Mouse (Mus musculus): ENCODE data around the gene Man2c1. TPM values are rescaled to one million over a fixed set of nuclear protein-coding genes. Genes with fewer than 3 reads are reported as not detected.

Man2c1 gene
- polyA plus RNA-seq, 1 experiment from 2014 or later, result 50.8 TPM

DNA sequence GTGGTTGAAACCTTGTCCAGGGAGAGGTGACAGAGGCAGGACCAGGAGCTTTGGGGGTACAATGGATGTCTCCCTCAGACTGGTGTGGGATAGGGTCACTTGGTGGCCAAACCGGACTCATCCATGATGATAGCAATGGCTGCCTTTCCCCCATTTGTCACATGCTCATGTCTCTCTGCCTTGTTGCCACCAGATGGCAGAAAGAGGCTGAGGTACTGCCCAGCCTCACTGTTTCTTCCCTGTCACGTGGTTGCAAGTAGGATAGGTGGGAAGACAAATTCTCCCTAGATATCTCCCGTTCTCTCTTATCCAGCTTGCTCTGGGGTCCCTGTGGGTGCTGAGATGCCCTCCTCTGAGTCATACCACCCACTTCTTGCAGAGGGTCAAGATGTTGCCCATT, 32.0 kb downstream of the Man2c1 start:
- peaks cover 6% of the 10 kb centered on the region for H3K27me3 ChIP-seq
- no peak overlapping the region for H3K4me3 ChIP-seq (replicated peaks)
- H3K4me2 ChIP-seq, result no peak overlapping the region
- H3K36me3 ChIP-seq (replicated peaks), result no peaks in the 10 kb centered on the region
- H3K9ac ChIP-seq, result no peak overlapping the region
- no peak for ATAC-seq (ENCODE audit: low FRiP score)
- H3K4me1 ChIP-seq, result peaks cover 9% of the 10 kb centered on the region
- 26% methylated on average over 3 of the region's 3 CpGs for WGBS
- H3K9me3 ChIP-seq, result no peaks in the 10 kb centered on the region
- no peak overlapping the region for H3K27ac ChIP-seq

DNA sequence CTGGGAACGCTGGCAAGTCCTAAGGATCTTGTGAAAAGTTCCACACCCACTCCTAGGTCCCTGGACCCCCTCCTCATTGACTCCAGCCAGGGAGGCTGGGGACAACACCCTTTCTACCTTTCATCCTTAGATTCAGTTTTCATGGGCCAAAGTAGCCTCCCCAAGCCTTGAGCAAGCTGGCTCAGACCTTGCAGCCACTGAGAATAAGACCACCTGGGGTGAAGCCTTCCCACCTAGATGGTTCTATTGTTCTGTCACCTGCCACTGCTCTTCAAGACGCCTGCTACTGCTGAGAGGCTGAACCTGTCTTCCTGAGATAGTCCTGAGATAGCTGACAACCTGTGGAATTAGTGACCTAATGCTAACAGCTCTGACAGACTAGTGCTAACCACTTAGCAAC, 32.6 kb downstream of the Man2c1 start:
- H3K9me3 ChIP-seq, result no peaks in the 10 kb centered on the region
- no peak overlapping the region for H3K27ac ChIP-seq
- H3K36me3 ChIP-seq (replicated peaks), result no peaks in the 10 kb centered on the region
- ATAC-seq (ENCODE audit: low FRiP score), result no peak
- H3K4me1 ChIP-seq, result peaks cover 5% of the 10 kb centered on the region; the same call in 1 of the 2 replicates
- 43% methylated on average over 2 of the region's 2 CpGs for WGBS
- no peak overlapping the region for H3K9ac ChIP-seq
- H3K4me2 ChIP-seq, result no peak overlapping the region
- H3K4me3 ChIP-seq (replicated peaks), result no peak overlapping the region
- peaks cover 6% of the 10 kb centered on the region for H3K27me3 ChIP-seq

DNA sequence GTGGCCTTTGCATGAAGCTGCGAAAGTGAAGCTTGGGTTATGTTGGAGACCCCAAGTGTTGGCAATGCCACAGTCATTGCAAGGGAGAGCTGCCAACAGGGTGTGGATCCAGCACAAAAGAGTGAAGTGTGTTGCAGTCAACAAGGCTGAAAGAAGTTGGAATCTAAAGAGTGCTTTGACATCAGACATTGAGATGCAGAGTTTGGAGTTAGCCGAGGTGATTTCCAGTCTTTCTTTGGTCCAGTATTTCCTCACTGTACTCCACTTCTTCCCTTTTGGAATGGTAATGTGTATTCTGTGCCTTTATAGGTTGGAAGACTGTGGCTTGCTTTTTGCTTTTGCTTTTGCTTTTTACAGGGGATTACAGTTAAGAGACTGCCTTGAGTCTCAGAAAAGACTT, 35.7 kb downstream of the Man2c1 start:
- Histone ChIP-seq H3K4me1 (no peaks in the 10 kb centered on the region), H3K9ac (no peak overlapping the region), H3K36me3 (replicated peaks) (no peaks in the 10 kb centered on the region), H3K27me3 (no peaks in the 10 kb centered on the region), H3K27ac (no peak overlapping the region), H3K4me2 (no peak overlapping the region), H3K9me3 (no peaks in the 10 kb centered on the region), H3K4me3 (replicated peaks) (no peak overlapping the region)
- WGBS, result 85% methylated on average over 2 of the region's 2 CpGs
- no peak for ATAC-seq (ENCODE audit: low FRiP score)

DNA sequence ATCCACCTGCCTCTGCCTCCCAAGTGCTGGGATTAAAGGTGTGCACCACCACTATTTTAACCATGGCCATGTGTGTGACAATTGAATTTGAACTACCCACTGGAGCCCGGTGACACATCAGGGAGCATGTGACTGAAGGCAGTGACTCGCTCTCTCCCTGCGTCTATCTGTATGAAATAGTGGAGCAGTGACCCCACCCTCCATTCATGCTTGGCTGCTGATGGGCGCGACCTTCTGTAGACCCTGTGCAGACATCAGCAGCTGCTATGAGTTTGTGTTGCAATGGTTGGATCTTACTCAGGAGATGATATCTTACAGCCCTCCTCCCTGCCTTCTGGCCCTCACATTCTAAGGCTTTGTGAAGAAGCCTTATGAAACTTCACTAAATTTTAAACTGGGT, 37.9 kb downstream of the Man2c1 start:
- Histone ChIP-seq H3K4me3 (replicated peaks) (no peak overlapping the region), H3K36me3 (replicated peaks) (no peaks in the 10 kb centered on the region), H3K9ac (no peak overlapping the region), H3K27ac (no peak overlapping the region), H3K9me3 (no peaks in the 10 kb centered on the region), H3K4me1 (no peaks in the 10 kb centered on the region), H3K4me2 (no peak overlapping the region), H3K27me3 (no peaks in the 10 kb centered on the region)
- no peak for ATAC-seq (ENCODE audit: low FRiP score)
- 84% methylated on average over 5 of the region's 5 CpGs for WGBS

Other genes with a start within 250 kb of the Man2c1 start
- 6.0 and 6.2 TPM in 2 replicates for gene Snx33, start 202.3 kb upstream of the Man2c1 start, polyA plus RNA-seq (2016; fragmentation: Nextera tagmentation; extraction: Ambion mirVana)
- gene Imp3, start 193.2 kb upstream of the Man2c1 start, polyA plus RNA-seq (2016; fragmentation: Nextera tagmentation; extraction: Ambion mirVana), result 69.6 and 71.4 TPM in 2 replicates
- gene Snupn, start 179.8 kb upstream of the Man2c1 start, polyA plus RNA-seq (2016; fragmentation: Nextera tagmentation; extraction: Ambion mirVana), result 25.7 and 27.6 TPM in 2 replicates
- gene Ptpn9, start 135.8 kb upstream of the Man2c1 start, polyA plus RNA-seq (2016; fragmentation: Nextera tagmentation; extraction: Ambion mirVana), result 26.1 and 27.4 TPM in 2 replicates
- gene Sin3a, start 58.6 kb upstream of the Man2c1 start, polyA plus RNA-seq (2016; fragmentation: Nextera tagmentation; extraction: Ambion mirVana), result 42.1 and 52.7 TPM in 2 replicates
- gene Neil1, start 17.6 kb downstream of the Man2c1 start, polyA plus RNA-seq (2016; fragmentation: Nextera tagmentation; extraction: Ambion mirVana), result 6.1 TPM in 2 replicates
- 108 TPM in 2 replicates for gene Commd4, start 27.6 kb downstream of the Man2c1 start, polyA plus RNA-seq (2016; fragmentation: Nextera tagmentation; extraction: Ambion mirVana)
- 0.06 TPM in 1 of 2 replicates, not detected in the other for gene Trcg1, start 105.9 kb downstream of the Man2c1 start, polyA plus RNA-seq (2016; fragmentation: Nextera tagmentation; extraction: Ambion mirVana)
- gene 1700017B05Rik, start 131.9 kb downstream of the Man2c1 start, polyA plus RNA-seq (2016; fragmentation: Nextera tagmentation; extraction: Ambion mirVana), result 9.1 and 11.7 TPM in 2 replicates

Data from forebrain, embryonic 12.5 days (tissue).